Mouse (Mus musculus) liver, adult 2 months (tissue): ENCODE data around the gene Tmc3.

Experiments used
- CTCF ChIP-seq: fragments of 200-500 bp; IDR thresholded peaks from 2 replicates; pipeline ENCODE4 v1.5.1; 2011; ENCODE audit warnings: low read depth, low read length, control low read depth
- POLR2A ChIP-seq: fragments of 200-500 bp; IDR thresholded peaks from 2 replicates; pipeline ENCODE4 v1.6.1; 2011; ENCODE audit warnings: low read length, control low read depth; ENCODE audit not compliant: insufficient read depth; ENCODE audit errors: extremely low read depth

GRCm38 (mm10) chr7:83624065-83624464, 39.3 kb downstream of the Tmc3 start:
- TF ChIP-seq POLR2A, result no peak
- TF ChIP-seq CTCF, result no peak
